Mouse (Mus musculus) thymus, adult 2 months (tissue): ENCODE measurements around the gene Itgb1bp1. TPM values are rescaled to one million over a fixed set of nuclear protein-coding genes. Genes with fewer than 3 reads are reported as not detected.

ENCODE experiments used
- DNase-seq: peaks from one replicate; pipeline ENCODE4 v3.0.0; 2021
- H3K27ac ChIP-seq: fragments of 200-500 bp; 2 replicates; pipeline ENCODE4 v1.5.1; 2012; ENCODE audit warnings: low read length, control low read depth; ENCODE audit not compliant: control insufficient read depth, insufficient read depth
- H3K27me3 ChIP-seq: fragments of 200-500 bp; 2 replicates; pipeline ENCODE4 v1.6.1; 2012; ENCODE audit warnings: mild to moderate bottlenecking, low read length, moderate library complexity, mixed read lengths; ENCODE audit not compliant: control insufficient read depth, insufficient read depth
- H3K36me3 ChIP-seq: fragments of 200-500 bp; 2 replicates; pipeline ENCODE4 v1.6.1; 2012; ENCODE audit warnings: mild to moderate bottlenecking, low read length, moderate library complexity; ENCODE audit not compliant: control insufficient read depth, insufficient read depth
- H3K4me1 ChIP-seq: fragments of 200-500 bp; replicated peaks from 2 replicates; pipeline ENCODE4 v1.6.1; 2012; ENCODE audit warnings: low read length; ENCODE audit not compliant: control insufficient read depth, insufficient read depth
- H3K4me3 ChIP-seq: fragments of 200-500 bp; 2 replicates; pipeline ENCODE4 v1.5.1; 2012; ENCODE audit warnings: mild to moderate bottlenecking, low read length, control low read depth, moderate library complexity; ENCODE audit not compliant: control insufficient read depth, insufficient read depth
- CTCF ChIP-seq: fragments of 200-500 bp; IDR thresholded peaks from 2 replicates; pipeline ENCODE4 v1.5.1; 2012; ENCODE audit warnings: mild to moderate bottlenecking, control low read depth, low read length, moderate library complexity, borderline replicate concordance; ENCODE audit not compliant: control insufficient read depth, poor library complexity, insufficient read depth; ENCODE audit errors: extremely low read depth
- POLR2A ChIP-seq: fragments of 200-500 bp; IDR thresholded peaks from 2 replicates; pipeline ENCODE4 v1.6.1; 2012; ENCODE audit warnings: mild to moderate bottlenecking, low read length, control low read depth, moderate library complexity; ENCODE audit not compliant: control insufficient read depth, poor library complexity, insufficient read depth; ENCODE audit errors: extremely low read depth
- WGBS: fragments of 180-500 bp; shearing (Covaris S2); methylation state at CpG from one replicate; pipeline ENCODE4 v1.1.7; 2018; 5-methylcytosine and 5-hydroxymethylcytosine counted together
- polyA plus RNA-seq: library from polyadenylated mRNA; depleted of rRNA; stranded (reverse); fragments of >200 nt; gene quantifications from 2 replicates; pipeline ENCODE4 v1.2.3, GENCODE M21; 2012

The Itgb1bp1 gene
- polyA plus RNA-seq, 1 experiment: 16.2 TPM

GRCm38 (mm10) chr12:21220596-21220995, 65.5 kb downstream of the Itgb1bp1 start:
- H3K36me3 ChIP-seq: no peaks in the 10 kb centered on the region
- no peak overlapping the region for H3K27ac ChIP-seq
- TF ChIP-seq POLR2A (no peak), CTCF (no peak)
- H3K27me3 ChIP-seq: no peaks in the 10 kb centered on the region
- H3K4me3 ChIP-seq: no peak overlapping the region
- H3K4me1 ChIP-seq: no peaks in the 10 kb centered on the region
- DNase-seq: no peak
- WGBS: 93% methylated on average over 1 of the region's 1 CpGs

DNA sequence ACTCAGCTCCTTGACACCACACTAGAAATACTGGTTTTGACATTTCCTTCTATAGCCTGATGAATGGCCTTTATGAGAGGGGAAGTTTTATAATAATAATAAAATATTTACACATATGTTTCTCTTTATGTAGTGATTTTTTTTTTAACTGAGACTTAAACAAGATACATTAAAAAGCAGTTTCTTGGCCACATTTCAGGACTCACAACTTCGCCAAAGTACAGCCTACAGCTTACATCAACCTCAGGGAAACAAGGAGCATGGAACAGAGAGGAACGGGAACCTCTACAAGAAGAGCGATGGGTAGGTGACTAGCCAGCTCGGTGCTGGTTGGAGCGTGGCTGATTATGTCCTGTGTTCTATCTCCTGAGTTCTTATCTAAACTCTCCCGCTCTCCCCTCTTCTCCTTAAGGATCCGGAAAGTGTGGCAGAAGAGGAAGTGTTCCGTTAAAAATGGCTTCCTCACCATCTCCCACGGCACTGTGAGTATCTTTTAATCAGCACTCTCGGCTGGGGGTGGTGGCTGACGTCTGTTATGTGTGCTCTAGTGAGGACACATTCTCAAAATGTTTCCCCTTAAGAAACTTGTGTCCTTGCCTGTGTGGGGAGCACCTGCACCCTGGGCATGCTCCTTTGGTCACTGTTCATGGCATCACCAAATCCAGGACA, 68.2 kb downstream of the Itgb1bp1 start:
- TF ChIP-seq CTCF (no peak), POLR2A (no peak)
- Histone ChIP-seq H3K4me1 (peaks cover 8% of the 10 kb centered on the region), H3K36me3 (no peaks in the 10 kb centered on the region), H3K27me3 (no peaks in the 10 kb centered on the region), H3K27ac (no peak overlapping the region), H3K4me3 (no peak overlapping the region)
- WGBS: 77% methylated on average over 11 of the region's 11 CpGs
- no peak for DNase-seq

- 99% methylated on average over 8 of the region's 8 CpGs for WGBS
- Histone ChIP-seq H3K4me1 (peaks cover 12% of the 10 kb centered on the region), H3K4me3 (no peak overlapping the region), H3K27me3 (no peaks in the 10 kb centered on the region), H3K27ac (no peak overlapping the region), H3K36me3 (no peaks in the 10 kb centered on the region)
- TF ChIP-seq CTCF (no peak), POLR2A (no peak)
- no peak for DNase-seq
These were observed 71.4 kb downstream of the Itgb1bp1 start for GRCm38 (mm10) chr12:21214551-21215165.

GRCm38 (mm10) chr12:21212876-21213275, 73.2 kb downstream of the Itgb1bp1 start:
- WGBS: 22% methylated on average over 17 of the region's 17 CpGs
- no peak for TF ChIP-seq CTCF
- TF ChIP-seq POLR2A: no peak

GRCm38 (mm10) chr12:21209273-21209672, 76.8 kb downstream of the Itgb1bp1 start:
- H3K27ac ChIP-seq: no peak overlapping the region
- DNase-seq: no peak

More at GRCm38 (mm10) chr12:21212876-21213275, 73.2 kb downstream of the Itgb1bp1 start:
- Histone ChIP-seq H3K36me3 (no peaks in the 10 kb centered on the region), H3K27ac (no peak overlapping the region), H3K4me1 (peaks cover 18% of the 10 kb centered on the region), H3K27me3 (no peaks in the 10 kb centered on the region), H3K4me3 (no peak overlapping the region)
- DNase-seq: peak; percentile 10

DNA sequence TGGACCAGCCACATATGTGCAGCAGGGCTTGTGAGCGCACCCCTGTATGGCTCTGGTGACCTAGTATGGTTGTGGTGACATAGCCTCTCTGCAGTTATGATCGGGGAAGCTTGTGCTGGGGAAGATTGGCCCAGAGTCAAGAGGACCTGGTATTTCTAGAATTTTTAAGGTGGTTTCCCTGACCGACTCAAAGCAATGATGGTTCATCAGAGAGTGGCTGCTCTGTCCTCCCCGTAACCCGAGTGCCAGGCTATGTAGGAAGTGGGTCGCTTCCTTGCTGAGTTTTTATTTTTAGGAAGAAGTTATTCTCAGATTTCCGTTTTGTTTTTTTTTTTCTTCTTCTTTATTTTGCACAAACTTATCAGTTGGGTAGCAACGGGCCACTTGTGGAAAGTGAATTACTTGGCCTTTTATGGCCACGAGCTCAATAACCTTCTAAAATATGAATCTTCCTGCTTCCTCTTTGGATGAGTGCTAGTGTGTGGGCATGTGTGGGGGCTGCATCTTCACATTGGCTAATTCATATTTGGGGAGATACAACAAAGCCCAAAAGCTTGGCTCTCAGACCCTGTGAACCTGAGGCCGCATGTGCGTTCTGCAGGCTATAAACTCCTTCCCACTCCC, 77.8 kb downstream of the Itgb1bp1 start:
- DNase-seq: no peak
- no peak overlapping the region for H3K4me3 ChIP-seq
- TF ChIP-seq CTCF: no peak
- TF ChIP-seq POLR2A: no peak
- WGBS: 23% methylated on average over 11 of the region's 11 CpGs
- H3K4me1 ChIP-seq: peaks cover 14% of the 10 kb centered on the region
- no peaks in the 10 kb centered on the region for H3K27me3 ChIP-seq
- H3K27ac ChIP-seq: no peak overlapping the region
- H3K36me3 ChIP-seq: no peaks in the 10 kb centered on the region

More at GRCm38 (mm10) chr12:21209273-21209672, 76.8 kb downstream of the Itgb1bp1 start:
- Histone ChIP-seq H3K4me1 (peaks cover 19% of the 10 kb centered on the region), H3K36me3 (no peaks in the 10 kb centered on the region), H3K4me3 (no peak overlapping the region), H3K27me3 (no peaks in the 10 kb centered on the region)
- TF ChIP-seq CTCF (no peak), POLR2A (no peak)
- WGBS: 96% methylated on average over 10 of the region's 10 CpGs

DNA sequence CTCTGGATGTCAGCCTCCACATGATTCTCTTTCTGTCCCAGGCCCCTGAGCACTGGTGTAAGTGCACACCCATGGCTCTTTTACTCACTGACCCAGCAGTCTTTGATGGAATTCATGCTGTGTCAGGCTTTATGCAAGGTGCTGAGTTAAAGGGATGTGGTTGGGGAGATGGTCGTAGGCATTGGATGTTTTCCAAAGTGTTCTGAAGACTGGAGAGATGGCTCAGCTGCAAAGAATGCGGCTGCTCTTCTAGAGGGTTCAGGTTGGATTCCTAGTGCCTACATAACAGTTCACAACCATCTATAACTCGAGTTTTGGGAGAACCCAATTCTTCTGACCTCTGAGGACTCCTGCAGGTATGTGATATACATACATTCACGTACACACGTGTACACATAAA, 78.7 kb downstream of the Itgb1bp1 start:
- H3K36me3 ChIP-seq: no peaks in the 10 kb centered on the region
- no peak for TF ChIP-seq CTCF
- no peak for TF ChIP-seq POLR2A
- WGBS: 80% methylated on average over 5 of the region's 5 CpGs
- H3K27ac ChIP-seq: no peak overlapping the region
- DNase-seq: no peak
- H3K27me3 ChIP-seq: no peaks in the 10 kb centered on the region
- H3K4me1 ChIP-seq: peaks cover 8% of the 10 kb centered on the region
- H3K4me3 ChIP-seq: no peak overlapping the region
